Mouse (Mus musculus) liver, embryonic 14.5 days (tissue): Measurements from ENCODE around the gene Abtb2.

Experiments used
- CTCF ChIP-seq: IDR thresholded peaks from 2 replicates; pipeline ENCODE4 v1.5.1; 2016; ENCODE audit warnings: antibody characterized with exemption, low read depth, control low read depth
- EP300 ChIP-seq: IDR thresholded peaks from 2 replicates; pipeline ENCODE4 v1.6.1; 2016; ENCODE audit warnings: antibody characterized with exemption, low read depth

- TF ChIP-seq CTCF = no peak
- no peak for TF ChIP-seq EP300
Observed at GRCm38 (mm10) chr2:103576371-103576770, 10.3 kb downstream of the Abtb2 start.
